10 mouse cellular contexts compared by ENCODE assay signal in the genomic region with DNA sequence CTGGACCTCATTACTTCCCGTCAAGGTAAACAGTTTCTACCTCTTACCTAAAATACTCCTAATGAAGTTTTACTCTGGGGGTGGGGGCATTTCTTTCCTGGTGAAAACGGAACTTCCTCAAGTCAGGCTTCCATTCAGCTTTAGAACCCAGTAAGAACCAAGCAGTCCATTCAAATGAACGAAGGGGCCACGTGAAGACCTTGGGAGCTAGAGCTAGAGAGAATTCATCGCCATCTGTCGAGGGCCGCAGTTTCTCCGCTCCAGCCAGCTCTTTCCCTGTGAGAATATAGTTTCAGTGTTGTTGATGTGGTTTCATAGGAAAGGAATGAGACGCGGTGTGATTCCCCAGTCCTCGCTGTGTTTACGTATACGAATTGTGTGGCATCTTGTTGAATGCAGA. TPM values are rescaled to one million over a fixed set of nuclear protein-coding genes. Genes with fewer than 3 reads are reported as not detected.
DNase-seq lines count a peak whose midpoint lies in the region; ATAC-seq and TF ChIP-seq lines count a peak whose summit lies in the region.
"Had no signal": no experiment of that assay in that cellular context is flagged by ENCODE, and none has a peak within 500 bp of the region (broad histone marks: within the 10 kb centered on the region; RNA-seq: fewer than 3 reads in every experiment).

No protein-coding gene starts in this region.

- no peak for ATAC-seq in kidney, embryonic 16.5 days (ENCODE audit: low FRiP score, low TSS enrichment)
- ATAC-seq in forebrain, embryonic 12.5 days (ENCODE audit: low FRiP score): no peak
- ATAC-seq in intestine, postnatal 0 days: no peak
- ATAC-seq in neural tube, embryonic 13.5 days (ENCODE audit: low read depth): no peak

- no peaks in the 10 kb centered on the region for H3K9me3 ChIP-seq in kidney, embryonic 16.5 days (ENCODE audit: low read length)
- no peaks in the 10 kb centered on the region for H3K9me3 ChIP-seq in forebrain, embryonic 12.5 days
- H3K9me3 ChIP-seq in intestine, postnatal 0 days (ENCODE audit: control insufficient read depth): no peaks in the 10 kb centered on the region
- no peaks in the 10 kb centered on the region for H3K9me3 ChIP-seq in neural tube, embryonic 13.5 days
- H3K9me3 ChIP-seq: megakaryocyte, embryonic 14.5 days had no signal

- no peak for TF ChIP-seq CTCF in intestine, postnatal 0 days (IDR thresholded peaks at IDR 0.05; ENCODE audit: low read depth)
- no peak for TF ChIP-seq CTCF in layer of hippocampus, adult 2 months (conservative IDR thresholded peaks at IDR 0.05)

- no peak overlapping the region for H3K27ac ChIP-seq in kidney, embryonic 16.5 days (ENCODE audit: low read length)
- H3K27ac ChIP-seq in forebrain, embryonic 12.5 days: no peak overlapping the region
- no peak overlapping the region for H3K27ac ChIP-seq in intestine, postnatal 0 days (ENCODE audit: low read depth, low read length)
- H3K27ac ChIP-seq in neural tube, embryonic 13.5 days (replicated peaks): no peak overlapping the region
- no peak overlapping the region for H3K27ac ChIP-seq in layer of hippocampus, adult 2 months

- no peaks in the 10 kb centered on the region for H3K27me3 ChIP-seq in kidney, embryonic 16.5 days (ENCODE audit: insufficient read depth, low read length)
- no peaks in the 10 kb centered on the region for H3K27me3 ChIP-seq in forebrain, embryonic 12.5 days
- H3K27me3 ChIP-seq in intestine, postnatal 0 days (replicated peaks; ENCODE audit: control insufficient read depth, insufficient read depth, low read length): no peaks in the 10 kb centered on the region
- no peaks in the 10 kb centered on the region for H3K27me3 ChIP-seq in neural tube, embryonic 13.5 days

- peak overlapping the region; percentile 63 for H3K4me2 ChIP-seq in kidney, embryonic 16.5 days (replicated peaks; ENCODE audit: low read depth, low read length)
- H3K4me2 ChIP-seq in forebrain, embryonic 12.5 days: peak overlapping the region; percentile 46
- H3K4me2 ChIP-seq in intestine, postnatal 0 days (replicated peaks; ENCODE audit: low read depth): peak overlapping the region; percentile 51
- peak overlapping the region; percentile 48 for H3K4me2 ChIP-seq in neural tube, embryonic 13.5 days

- H3K4me3 ChIP-seq in kidney, embryonic 16.5 days (ENCODE audit: low read length): peak overlapping the region; percentile 40
- H3K4me3 ChIP-seq in forebrain, embryonic 12.5 days (replicated peaks): no peak overlapping the region
- H3K4me3 ChIP-seq in intestine, postnatal 0 days (ENCODE audit: low read depth, low read length): peak overlapping the region; percentile 13; the same call in 1 of the 2 replicates
- H3K4me3 ChIP-seq in neural tube, embryonic 13.5 days: no peak overlapping the region
- no peak overlapping the region; the same call in 1 of the 2 replicates for H3K4me3 ChIP-seq in layer of hippocampus, adult 2 months
- H3K4me3 ChIP-seq: megakaryocyte, embryonic 14.5 days had no signal

- DNase-seq in kidney, adult 11 months: no peak
- no peak for DNase-seq in layer of hippocampus, adult 2 months (ENCODE audit: low spot score in 2 of 2)
- no peak for DNase-seq in thymus, adult 18-20 months
- no peak for DNase-seq in gastrocnemius, postnatal 14 days

- H3K9ac ChIP-seq in kidney, embryonic 16.5 days (replicated peaks; ENCODE audit: low read length): no peak overlapping the region
- H3K9ac ChIP-seq in forebrain, embryonic 12.5 days: no peak overlapping the region
- no peak overlapping the region for H3K9ac ChIP-seq in intestine, postnatal 0 days (ENCODE audit: low read depth, low read length)
- H3K9ac ChIP-seq in neural tube, embryonic 13.5 days: no peak overlapping the region

- 50% methylated on average over 13 of the region's 13 CpGs for WGBS in kidney, embryonic 16.5 days
- 59% methylated on average over 13 of the region's 13 CpGs for WGBS in forebrain, embryonic 12.5 days
- 51% methylated on average over 13 of the region's 13 CpGs for WGBS in intestine, postnatal 0 days
- WGBS in neural tube, embryonic 13.5 days: 52% methylated on average over 13 of the region's 13 CpGs

- no peaks in the 10 kb centered on the region for H3K36me3 ChIP-seq in kidney, embryonic 16.5 days (ENCODE audit: insufficient read depth, low read length)
- H3K36me3 ChIP-seq in forebrain, embryonic 12.5 days (replicated peaks): no peaks in the 10 kb centered on the region
- H3K36me3 ChIP-seq in intestine, postnatal 0 days (ENCODE audit: control insufficient read depth, insufficient read depth): no peaks in the 10 kb centered on the region
- no peaks in the 10 kb centered on the region for H3K36me3 ChIP-seq in neural tube, embryonic 13.5 days

- intact Hi-C loops in gastrocnemius, postnatal 14 days (cut with DNase I; ENCODE audit: low total_unique reads): no loop called here

- no peaks in the 10 kb centered on the region for H3K4me1 ChIP-seq in kidney, embryonic 16.5 days (ENCODE audit: insufficient read depth, low read length)
- H3K4me1 ChIP-seq in forebrain, embryonic 12.5 days: peaks cover 7% of the 10 kb centered on the region
- H3K4me1 ChIP-seq in intestine, postnatal 0 days (replicated peaks; ENCODE audit: control insufficient read depth, insufficient read depth, low read length): no peaks in the 10 kb centered on the region
- H3K4me1 ChIP-seq in neural tube, embryonic 13.5 days (replicated peaks): 0 out of 2 replicates have a peak, but pooled peaks cover 4% of the 10 kb centered on the region
- H3K4me1 ChIP-seq: megakaryocyte, embryonic 14.5 days had no signal

RNA-seq across cellular contexts. Expression of a gene that starts 12.0 kb away (rescaled TPM):
- polyA plus RNA-seq in kidney, embryonic 16.5 days (2015; fragmentation: Nextera tagmentation; extraction: Ambion mirVana): 0.13 and 0.16 TPM in 2 replicates
- 0.19 and 0.22 TPM in 2 replicates for polyA plus RNA-seq in forebrain, embryonic 12.5 days (2016; fragmentation: Nextera tagmentation; extraction: Ambion mirVana)
- 0.05 and 0.16 TPM in 2 replicates for polyA plus RNA-seq in intestine, postnatal 0 days (2015; fragmentation: Nextera tagmentation; extraction: Ambion mirVana)
- polyA plus RNA-seq in neural tube, embryonic 13.5 days (2015; fragmentation: Nextera tagmentation; extraction: Ambion mirVana): 0.12 and 0.14 TPM in 2 replicates
- under 1 TPM in 1 of 2 experiments, not detected in 1; 0.15 TPM for total RNA-seq in layer of hippocampus, adult 2 months (2021)
- under 1 TPM in 1 of 2 experiments, not detected in 1; 0.06 TPM for total RNA-seq in gastrocnemius, postnatal 14 days (2021)
- polyA plus RNA-seq: large intestine, adult 2 months had no signal

RNA-seq across cellular contexts. Expression of a gene that starts 36.8 kb away (rescaled TPM):
- polyA plus RNA-seq in kidney, embryonic 16.5 days (2015; fragmentation: Nextera tagmentation; extraction: Ambion mirVana): 14.2 and 16.2 TPM in 2 replicates
- polyA plus RNA-seq in forebrain, embryonic 12.5 days (2016; fragmentation: Nextera tagmentation; extraction: Ambion mirVana): 13.7 and 14.2 TPM in 2 replicates
- 5.6 and 6.0 TPM in 2 replicates for polyA plus RNA-seq in intestine, postnatal 0 days (2015; fragmentation: Nextera tagmentation; extraction: Ambion mirVana)
- 10.0 and 10.7 TPM in 2 replicates for polyA plus RNA-seq in neural tube, embryonic 13.5 days (2015; fragmentation: Nextera tagmentation; extraction: Ambion mirVana)
- 10 to 100 TPM in 1 of 2 experiments, 1 to 10 TPM in 1; 9.4 to 12.2 TPM for total RNA-seq in layer of hippocampus, adult 2 months (2021)
- total RNA-seq in gastrocnemius, postnatal 14 days (2021): 1 to 10 TPM; 5.4 to 5.7 TPM

RNA-seq across cellular contexts. Expression of a gene that starts 47.4 kb away (rescaled TPM):
- polyA plus RNA-seq in kidney, embryonic 16.5 days (2015; fragmentation: Nextera tagmentation; extraction: Ambion mirVana): 3.9 and 4.3 TPM in 2 replicates
- 9.3 and 11.5 TPM in 2 replicates for polyA plus RNA-seq in forebrain, embryonic 12.5 days (2016; fragmentation: Nextera tagmentation; extraction: Ambion mirVana)
- 3.1 and 3.4 TPM in 2 replicates for polyA plus RNA-seq in intestine, postnatal 0 days (2015; fragmentation: Nextera tagmentation; extraction: Ambion mirVana)
- polyA plus RNA-seq in neural tube, embryonic 13.5 days (2015; fragmentation: Nextera tagmentation; extraction: Ambion mirVana): 15.1 and 16.9 TPM in 2 replicates
- total RNA-seq in layer of hippocampus, adult 2 months (2021): 10 to 100 TPM; 24.6 to 30.8 TPM
- total RNA-seq in gastrocnemius, postnatal 14 days (2021): 1 to 10 TPM; 3.0 to 3.1 TPM

Comparison
In these comparisons a context has a peak if more than half of its experiments do, and no peak if none do; other contexts are left out.
1. H3K4me3 ChIP-seq: peak in kidney, embryonic 16.5 days (single experiment) and intestine, postnatal 0 days (single experiment); none in forebrain, embryonic 12.5 days (single experiment), neural tube, embryonic 13.5 days (single experiment) and layer of hippocampus, adult 2 months (single experiment).
2. Peak in every context shown above with its lines, with median percentiles within 50 percentile points of each other: H3K4me2 ChIP-seq.